Mouse (Mus musculus): ENCODE results near the gene Mocs1.

Mocs1 gene

GRCm38 (mm10) chr17:49481876-49482275 is 53.7 kb downstream of the Mocs1 start:
- DNase-seq (ENCODE audit: low read depth, low spot score): peak; percentile 71

GRCm38 (mm10) chr17:49484435-49484834 is 56.3 kb downstream of the Mocs1 start:
- DNase-seq (ENCODE audit: low read depth, low spot score): peak; percentile 76

- DNase-seq (ENCODE audit: low read depth, low spot score): no peak
These were observed 60.9 kb downstream of the Mocs1 start for GRCm38 (mm10) chr17:49489098-49489497.

GRCm38 (mm10) chr17:49493276-49493675 is 65.1 kb downstream of the Mocs1 start:
- DNase-seq (ENCODE audit: low read depth, low spot score): no peak

- DNase-seq (ENCODE audit: low read depth, low spot score): no peak
These were observed 70.0 kb downstream of the Mocs1 start for GRCm38 (mm10) chr17:49498169-49498568.

GRCm38 (mm10) chr17:49499635-49500034 is 71.5 kb downstream of the Mocs1 start:
- DNase-seq (ENCODE audit: low read depth, low spot score): no peak

DNA sequence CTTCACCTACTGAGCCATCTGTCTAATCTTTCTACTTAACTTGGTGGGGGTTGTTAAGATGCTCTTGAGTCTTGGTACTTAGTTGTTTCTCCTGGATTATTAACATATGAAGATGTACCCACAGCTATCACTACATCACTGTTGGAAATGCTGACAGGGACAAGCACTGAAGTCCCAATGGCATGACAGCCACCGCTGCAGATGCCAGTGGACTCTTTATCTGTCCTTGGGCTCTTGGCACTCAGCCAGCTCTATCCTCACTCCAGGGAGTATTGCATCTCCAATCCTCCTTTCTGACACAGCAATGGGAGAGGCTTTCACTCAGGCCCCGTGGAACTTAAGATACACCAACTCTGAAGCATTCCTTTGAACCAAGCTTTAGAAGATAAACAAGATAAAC is 72.1 kb downstream of the Mocs1 start:
- DNase-seq (ENCODE audit: low read depth, low spot score): no peak

- peak; percentile 65 for DNase-seq (ENCODE audit: low read depth, low spot score)
These were observed 75.2 kb downstream of the Mocs1 start for GRCm38 (mm10) chr17:49503246-49503900.
